12 mouse cellular contexts compared by ENCODE assay signal in genomic region chr12:108098201-108098980, GRCm38 (mm10).
A peak's percentile ranks its signal among the peaks of the same experiment; 100 is the strongest.
DNase-seq lines count a peak whose midpoint lies in the region; ATAC-seq lines count a peak whose summit lies in the region.
"Had no signal": no experiment of that assay in that cellular context is flagged by ENCODE, and none has a peak within 500 bp of the region (broad histone marks: within the 10 kb centered on the region; RNA-seq: fewer than 3 reads in every experiment).

No protein-coding gene starts in this region.

- no peaks in the 10 kb centered on the region for H3K27me3 ChIP-seq in forebrain, embryonic 11.5 days (ENCODE audit: control insufficient read depth, insufficient read depth, low read length)
- no peaks in the 10 kb centered on the region for H3K27me3 ChIP-seq in forebrain, embryonic 16.5 days (replicated peaks; ENCODE audit: control insufficient read depth, insufficient read depth, low read length)
- H3K27me3 ChIP-seq in midbrain, embryonic 14.5 days (ENCODE audit: control insufficient read depth, insufficient read depth, low read length): no peaks in the 10 kb centered on the region
- no peaks in the 10 kb centered on the region for H3K27me3 ChIP-seq in midbrain, embryonic 16.5 days (ENCODE audit: control insufficient read depth, insufficient read depth, low read depth, low read length)
- H3K27me3 ChIP-seq in embryonic facial prominence, embryonic 14.5 days (replicated peaks; ENCODE audit: control insufficient read depth, insufficient read depth, low read length): no peaks in the 10 kb centered on the region
- H3K27me3 ChIP-seq: kidney, embryonic 15.5 days; neural tube, embryonic 13.5 days had no signal

- no peak for ATAC-seq in forebrain, embryonic 11.5 days (replicated peaks; ENCODE audit: low FRiP score)
- ATAC-seq in forebrain, embryonic 16.5 days: no peak
- no peak for ATAC-seq in midbrain, embryonic 14.5 days (ENCODE audit: low FRiP score, low TSS enrichment)
- no peak; the same call in 1 of the 2 replicates for ATAC-seq in midbrain, embryonic 16.5 days
- ATAC-seq in embryonic facial prominence, embryonic 14.5 days (ENCODE audit: low read depth): 0 out of 2 replicates have a peak, but pooled peaks have one; percentile 33

- H3K27ac ChIP-seq in forebrain, embryonic 11.5 days (ENCODE audit: low read depth, low read length): no peak overlapping the region
- no peak overlapping the region for H3K27ac ChIP-seq in forebrain, embryonic 16.5 days (ENCODE audit: low read length)
- H3K27ac ChIP-seq in midbrain, embryonic 14.5 days (replicated peaks; ENCODE audit: low read depth, low read length): no peak overlapping the region
- H3K27ac ChIP-seq in midbrain, embryonic 16.5 days (ENCODE audit: low read length): no peak overlapping the region
- H3K27ac ChIP-seq in embryonic facial prominence, embryonic 14.5 days (replicated peaks; ENCODE audit: low read depth, low read length): no peak overlapping the region
- H3K27ac ChIP-seq: kidney, embryonic 15.5 days; neural tube, embryonic 13.5 days had no signal

- no peaks in the 10 kb centered on the region for H3K36me3 ChIP-seq in forebrain, embryonic 11.5 days (ENCODE audit: control insufficient read depth, insufficient read depth, low read length)
- H3K36me3 ChIP-seq in forebrain, embryonic 16.5 days (ENCODE audit: control insufficient read depth, insufficient read depth): no peaks in the 10 kb centered on the region
- H3K36me3 ChIP-seq in midbrain, embryonic 14.5 days (ENCODE audit: control insufficient read depth, insufficient read depth, low read length): no peaks in the 10 kb centered on the region
- no peaks in the 10 kb centered on the region for H3K36me3 ChIP-seq in midbrain, embryonic 16.5 days (ENCODE audit: control insufficient read depth, insufficient read depth, low read length)
- H3K36me3 ChIP-seq in embryonic facial prominence, embryonic 14.5 days (ENCODE audit: control insufficient read depth, insufficient read depth, low read length): no peaks in the 10 kb centered on the region
- H3K36me3 ChIP-seq: kidney, embryonic 15.5 days; neural tube, embryonic 13.5 days had no signal

- intact Hi-C loops in heart, postnatal 25 days (cut with DNase I): no loop called here
- intact Hi-C loops in gastrocnemius, postnatal 14 days (cut with DNase I; ENCODE audit: low total_unique reads): no loop called here

- no peak overlapping the region for H3K4me2 ChIP-seq in forebrain, embryonic 11.5 days (ENCODE audit: low read depth, low read length, severe bottlenecking)
- no peak overlapping the region for H3K4me2 ChIP-seq in forebrain, embryonic 16.5 days (ENCODE audit: low read length)
- H3K4me2 ChIP-seq in midbrain, embryonic 14.5 days (ENCODE audit: low read length): no peak overlapping the region
- no peak overlapping the region for H3K4me2 ChIP-seq in midbrain, embryonic 16.5 days (ENCODE audit: low read length)
- no peak overlapping the region for H3K4me2 ChIP-seq in embryonic facial prominence, embryonic 14.5 days (ENCODE audit: low read depth, low read length)
- H3K4me2 ChIP-seq: kidney, embryonic 15.5 days; neural tube, embryonic 13.5 days had no signal

- no peaks in the 10 kb centered on the region for H3K4me1 ChIP-seq in forebrain, embryonic 11.5 days (replicated peaks; ENCODE audit: control insufficient read depth, insufficient read depth, low read length)
- H3K4me1 ChIP-seq in forebrain, embryonic 16.5 days (replicated peaks; ENCODE audit: control insufficient read depth, insufficient read depth, low read length): peaks cover 6% of the 10 kb centered on the region; the same call in 1 of the 2 replicates
- H3K4me1 ChIP-seq in midbrain, embryonic 14.5 days (ENCODE audit: control insufficient read depth, insufficient read depth, low read length): no peaks in the 10 kb centered on the region; the same call in 1 of the 2 replicates
- H3K4me1 ChIP-seq in midbrain, embryonic 16.5 days (ENCODE audit: control insufficient read depth, insufficient read depth, low read length): peaks cover 2% of the 10 kb centered on the region; the same call in 1 of the 2 replicates
- no peaks in the 10 kb centered on the region for H3K4me1 ChIP-seq in embryonic facial prominence, embryonic 14.5 days (ENCODE audit: control insufficient read depth, insufficient read depth, low read length)
- H3K4me1 ChIP-seq: neural tube, embryonic 13.5 days had no signal

- H3K9me3 ChIP-seq in forebrain, embryonic 11.5 days (ENCODE audit: control insufficient read depth, low read length): no peaks in the 10 kb centered on the region
- no peaks in the 10 kb centered on the region for H3K9me3 ChIP-seq in forebrain, embryonic 16.5 days (ENCODE audit: control insufficient read depth, low read length)
- H3K9me3 ChIP-seq in midbrain, embryonic 14.5 days (ENCODE audit: control insufficient read depth, low read length): no peaks in the 10 kb centered on the region
- no peaks in the 10 kb centered on the region for H3K9me3 ChIP-seq in midbrain, embryonic 16.5 days (replicated peaks; ENCODE audit: control insufficient read depth, low read length, poor library complexity, severe bottlenecking)
- H3K9me3 ChIP-seq in embryonic facial prominence, embryonic 14.5 days (ENCODE audit: control insufficient read depth, low read length): no peaks in the 10 kb centered on the region
- H3K9me3 ChIP-seq: kidney, embryonic 15.5 days; neural tube, embryonic 13.5 days had no signal

- no peak overlapping the region for H3K4me3 ChIP-seq in forebrain, embryonic 11.5 days (ENCODE audit: low read depth, low read length)
- no peak overlapping the region for H3K4me3 ChIP-seq in forebrain, embryonic 16.5 days (replicated peaks; ENCODE audit: low read length)
- H3K4me3 ChIP-seq in midbrain, embryonic 14.5 days (replicated peaks; ENCODE audit: low read depth, low read length): no peak overlapping the region
- H3K4me3 ChIP-seq in midbrain, embryonic 16.5 days (ENCODE audit: low read depth, low read length): no peak overlapping the region
- H3K4me3 ChIP-seq in embryonic facial prominence, embryonic 14.5 days (ENCODE audit: low read depth, low read length): no peak overlapping the region
- H3K4me3 ChIP-seq: kidney, embryonic 15.5 days; neural tube, embryonic 13.5 days had no signal

- DNase-seq in forebrain, embryonic 11.5 days (ENCODE audit: low spot score): peak; percentile 50
- peak; percentile 20 for DNase-seq in midbrain, embryonic 14.5 days
- DNase-seq in embryonic facial prominence, embryonic 14.5 days (ENCODE audit: low spot score): no peak
- DNase-seq in thymus, postnatal 14 days: peak; percentile 47
- no peak for DNase-seq in heart, postnatal 25 days (ENCODE audit: low spot score)
- DNase-seq in gastrocnemius, postnatal 14 days: no peak
- DNase-seq: heart, postnatal 14 days; lung, postnatal 14 days had no signal

- no peak overlapping the region for H3K9ac ChIP-seq in forebrain, embryonic 11.5 days (ENCODE audit: low read length)
- H3K9ac ChIP-seq in forebrain, embryonic 16.5 days (replicated peaks; ENCODE audit: low read depth, low read length): no peak overlapping the region
- no peak overlapping the region for H3K9ac ChIP-seq in midbrain, embryonic 14.5 days (replicated peaks; ENCODE audit: low read length)
- H3K9ac ChIP-seq in midbrain, embryonic 16.5 days (ENCODE audit: low read depth, low read length): no peak overlapping the region
- H3K9ac ChIP-seq in embryonic facial prominence, embryonic 14.5 days (ENCODE audit: low read depth, low read length): no peak overlapping the region
- H3K9ac ChIP-seq: kidney, embryonic 15.5 days; neural tube, embryonic 13.5 days had no signal

- WGBS in forebrain, embryonic 11.5 days: 70% methylated on average over 18 of the region's 18 CpGs
- whole genome bisulfite sequencing in forebrain, embryonic 16.5 days: 60% methylated on average over 18 of the region's 18 CpGs
- 75% methylated on average over 18 of the region's 18 CpGs for WGBS in midbrain, embryonic 14.5 days
- 64% methylated on average over 18 of the region's 18 CpGs for WGBS in midbrain, embryonic 16.5 days
- 37% methylated on average over 18 of the region's 18 CpGs for WGBS in embryonic facial prominence, embryonic 14.5 days

Comparison
In these comparisons a context has a peak if more than half of its experiments do, and no peak if none do; other contexts are left out.
1. DNase-seq: peak in forebrain, embryonic 11.5 days (single experiment), midbrain, embryonic 14.5 days (single experiment) and thymus, postnatal 14 days (single experiment); none in embryonic facial prominence, embryonic 14.5 days (single experiment), heart, postnatal 25 days (single experiment) and gastrocnemius, postnatal 14 days (single experiment).